Mouse (Mus musculus): Measurements from ENCODE around the gene Faim. TPM values are rescaled to one million over a fixed set of nuclear protein-coding genes. Genes with fewer than 3 reads are reported as not detected.

The Faim gene
- polyA plus RNA-seq, 1 experiment = 35.6 TPM

DNA sequence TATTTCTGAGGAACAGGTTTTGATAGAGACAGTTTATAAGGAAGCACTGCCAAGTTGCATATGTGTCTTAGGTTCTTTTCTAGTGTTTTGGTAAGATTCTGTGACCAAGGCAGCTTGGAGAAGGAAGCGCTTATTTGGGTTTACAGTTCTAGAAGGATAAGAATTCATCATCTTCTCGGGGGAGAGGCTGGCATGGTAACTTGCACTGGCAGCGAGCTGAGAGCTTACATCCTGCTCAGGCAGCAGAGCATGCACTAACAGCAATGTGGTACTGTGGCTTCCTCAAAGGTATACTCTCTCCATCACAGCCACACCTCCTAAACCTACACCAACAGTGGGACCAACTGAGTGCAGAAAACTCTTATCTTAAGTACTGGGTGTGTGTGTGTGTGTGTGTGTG, 30.6 kb downstream of the Faim start:
- TF ChIP-seq POLR2A (IDR thresholded peaks at IDR 0.05; ENCODE audit: borderline replicate concordance, extremely low read depth, insufficient read depth, insufficient read length, poor library complexity, severe bottlenecking) (no peak), CTCF (IDR thresholded peaks at IDR 0.05; ENCODE audit: borderline replicate concordance, extremely low read depth, insufficient read depth, insufficient read length) (no peak)
- no peak for DNase-seq (ENCODE audit: low read depth)

DNA sequence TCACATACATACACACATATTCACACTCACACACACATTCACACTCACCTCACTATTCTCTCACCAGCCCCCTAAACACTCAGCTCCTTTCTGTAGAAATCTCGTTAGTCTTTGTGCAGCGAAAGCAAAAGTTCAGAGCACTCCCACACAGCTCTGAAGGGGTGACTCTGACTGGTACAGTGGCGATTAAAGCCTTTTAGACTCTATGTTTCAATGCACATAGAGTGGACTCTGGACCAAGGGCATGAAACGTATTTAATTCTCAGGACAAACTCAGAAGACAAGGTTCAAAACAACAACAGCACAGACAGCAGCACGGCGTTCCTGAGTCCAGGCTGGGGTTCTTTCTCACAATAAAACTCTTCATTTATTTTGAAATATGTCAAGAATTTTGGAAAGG, 31.5 kb downstream of the Faim start:
- no peak for TF ChIP-seq POLR2A (IDR thresholded peaks at IDR 0.05; ENCODE audit: borderline replicate concordance, extremely low read depth, insufficient read depth, insufficient read length, poor library complexity, severe bottlenecking)
- DNase-seq (ENCODE audit: low read depth) = no peak

DNA sequence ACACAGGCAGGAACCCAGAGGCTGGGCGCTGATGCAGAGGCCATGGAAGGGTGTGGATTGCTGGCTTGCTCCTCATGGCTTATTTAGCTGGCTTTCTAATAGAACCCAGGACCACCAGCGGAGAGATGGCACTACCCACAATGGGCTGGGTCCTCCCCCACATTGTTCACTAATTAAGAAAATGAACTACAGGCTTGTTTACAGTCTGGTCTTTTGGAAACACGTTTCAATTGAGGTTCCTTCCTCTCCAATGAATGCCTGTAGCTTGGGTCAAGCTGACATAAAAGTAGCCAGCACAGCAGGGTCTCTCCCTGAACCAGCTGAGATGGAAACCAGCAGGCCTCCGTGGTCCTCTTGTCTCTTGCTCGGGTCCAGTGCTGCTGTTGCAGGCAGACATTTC, 35.0 kb downstream of the Faim start:
- no peak for TF ChIP-seq POLR2A (IDR thresholded peaks at IDR 0.05; ENCODE audit: borderline replicate concordance, extremely low read depth, insufficient read depth, insufficient read length, poor library complexity, severe bottlenecking)
- no peak for TF ChIP-seq CTCF (IDR thresholded peaks at IDR 0.05; ENCODE audit: borderline replicate concordance, extremely low read depth, insufficient read depth, insufficient read length)
- no peak for DNase-seq (ENCODE audit: low read depth)

DNA sequence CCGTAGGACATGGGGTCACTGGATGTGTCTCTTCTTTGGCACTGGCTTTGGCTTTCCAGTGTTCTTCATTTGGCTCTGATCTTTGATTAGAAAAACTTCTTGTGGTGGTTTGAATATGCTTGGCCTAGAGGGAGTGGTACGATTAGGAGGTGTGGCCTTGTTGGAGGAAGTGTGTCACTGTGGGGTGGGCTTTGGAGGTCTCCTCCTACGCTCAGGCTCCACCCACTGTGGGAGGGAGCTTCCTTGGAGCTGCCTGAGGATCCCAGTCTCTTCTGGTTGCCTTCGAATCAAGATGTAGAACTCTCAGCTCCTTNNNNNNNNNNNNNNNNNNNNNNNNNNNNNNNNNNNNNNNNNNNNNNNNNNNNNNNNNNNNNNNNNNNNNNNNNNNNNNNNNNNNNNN, 35.6 kb downstream of the Faim start:
- TF ChIP-seq POLR2A (IDR thresholded peaks at IDR 0.05; ENCODE audit: borderline replicate concordance, extremely low read depth, insufficient read depth, insufficient read length, poor library complexity, severe bottlenecking) (no peak), CTCF (IDR thresholded peaks at IDR 0.05; ENCODE audit: borderline replicate concordance, extremely low read depth, insufficient read depth, insufficient read length) (no peak)
- DNase-seq (ENCODE audit: low read depth) = no peak

DNA sequence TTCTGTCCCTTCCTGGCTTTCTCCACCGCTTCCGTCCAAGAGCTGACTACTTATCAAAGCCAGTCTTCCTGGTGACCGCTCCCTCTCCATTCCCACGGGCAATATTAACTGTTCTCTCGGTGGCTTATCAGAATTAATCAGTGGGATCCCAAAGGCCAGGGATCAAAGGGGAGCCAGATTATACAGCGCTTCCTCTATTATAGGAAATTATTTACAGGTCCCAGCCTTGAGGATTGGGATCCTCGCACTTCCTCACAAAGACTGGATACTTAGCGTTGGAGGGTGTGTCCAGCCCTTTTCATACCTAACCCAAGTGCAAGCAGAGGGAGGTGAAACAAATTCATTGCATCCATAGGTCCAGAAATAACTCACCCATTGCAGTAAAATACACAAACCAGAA, 45.9 kb downstream of the Faim start:
- no peak for TF ChIP-seq CTCF (IDR thresholded peaks at IDR 0.05; ENCODE audit: borderline replicate concordance, extremely low read depth, insufficient read depth, insufficient read length)
- no peak for TF ChIP-seq POLR2A (IDR thresholded peaks at IDR 0.05; ENCODE audit: borderline replicate concordance, extremely low read depth, insufficient read depth, insufficient read length, poor library complexity, severe bottlenecking)
- DNase-seq (ENCODE audit: low read depth) = no peak

DNA sequence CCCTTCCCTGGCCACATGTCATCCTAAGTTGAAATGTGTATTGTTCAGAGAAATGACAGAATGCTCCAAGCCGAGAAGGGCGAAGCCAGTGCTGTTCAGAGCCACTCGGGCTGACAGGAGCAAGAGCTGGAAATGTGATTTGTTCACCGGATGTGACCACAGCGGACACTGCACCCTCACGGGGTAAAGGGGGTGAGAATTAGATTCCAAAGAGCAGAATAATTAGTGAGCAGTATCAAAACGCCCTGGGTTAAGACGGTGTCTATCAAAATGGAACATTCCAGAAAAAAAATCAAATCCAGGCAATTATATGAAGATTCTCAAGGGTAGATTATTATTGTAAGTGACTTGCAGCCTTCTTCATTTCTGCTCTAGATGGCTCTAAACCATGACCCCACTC, 47.9 kb downstream of the Faim start:
- no peak for DNase-seq (ENCODE audit: low read depth)
- TF ChIP-seq POLR2A (IDR thresholded peaks at IDR 0.05; ENCODE audit: borderline replicate concordance, extremely low read depth, insufficient read depth, insufficient read length, poor library complexity, severe bottlenecking) = no peak
- TF ChIP-seq CTCF (IDR thresholded peaks at IDR 0.05; ENCODE audit: borderline replicate concordance, extremely low read depth, insufficient read depth, insufficient read length) = no peak

DNA sequence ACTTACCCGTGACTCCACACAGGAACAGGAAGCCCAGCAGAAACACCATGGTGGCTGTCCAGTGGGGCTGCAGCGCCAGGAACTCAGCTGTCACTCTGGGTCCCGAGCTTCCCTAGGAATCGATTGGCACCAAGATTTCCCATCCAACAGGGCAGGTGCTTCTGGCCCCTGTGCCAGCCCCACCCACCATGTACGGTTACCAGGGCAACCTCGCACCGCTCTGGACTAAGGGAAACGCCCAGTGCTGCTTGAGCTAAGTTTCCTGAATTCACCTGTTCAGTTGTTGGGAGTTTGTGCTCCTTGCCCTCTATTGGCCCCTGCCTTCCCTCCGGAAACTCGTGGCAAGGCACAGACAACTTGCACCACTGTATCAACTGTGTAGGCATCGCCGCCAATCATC, 49.4 kb downstream of the Faim start, which contains the start of gene Gm1123:
Gene Gm1123 (minus strand): TSS at position 141 of the 400 bp plus-strand sequence.
- TF ChIP-seq POLR2A (IDR thresholded peaks at IDR 0.05; ENCODE audit: borderline replicate concordance, extremely low read depth, insufficient read depth, insufficient read length, poor library complexity, severe bottlenecking) (no peak), CTCF (IDR thresholded peaks at IDR 0.05; ENCODE audit: borderline replicate concordance, extremely low read depth, insufficient read depth, insufficient read length) (no peak)

DNA sequence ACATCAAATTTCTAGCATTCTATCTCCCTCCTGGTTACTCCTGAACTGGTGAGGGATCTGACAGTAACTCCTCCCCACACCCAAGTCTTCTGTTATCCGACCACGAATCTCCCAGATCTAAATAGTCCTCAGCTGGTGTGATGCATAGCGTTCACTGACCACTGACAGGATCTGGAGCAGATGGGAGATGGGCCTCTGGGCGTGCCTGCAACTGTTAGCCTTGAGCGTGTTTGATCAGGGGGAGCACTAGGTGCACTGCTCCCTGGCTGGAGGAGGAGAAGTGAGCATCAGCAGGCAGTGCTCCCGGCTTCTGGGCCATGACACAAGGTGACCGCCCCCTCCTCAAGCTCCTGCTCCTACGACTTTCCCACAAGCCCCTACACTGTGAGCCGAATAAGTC, 55.8 kb downstream of the Faim start:
- TF ChIP-seq CTCF (IDR thresholded peaks at IDR 0.05; ENCODE audit: borderline replicate concordance, extremely low read depth, insufficient read depth, insufficient read length) (no peak), POLR2A (IDR thresholded peaks at IDR 0.05; ENCODE audit: borderline replicate concordance, extremely low read depth, insufficient read depth, insufficient read length, poor library complexity, severe bottlenecking) (no peak)
- DNase-seq (ENCODE audit: low read depth) = no peak

More for the DNA sequence above, 49.4 kb downstream of the Faim start, which contains the start of gene Gm1123:
- DNase-seq (ENCODE audit: low read depth) = no peak

DNA sequence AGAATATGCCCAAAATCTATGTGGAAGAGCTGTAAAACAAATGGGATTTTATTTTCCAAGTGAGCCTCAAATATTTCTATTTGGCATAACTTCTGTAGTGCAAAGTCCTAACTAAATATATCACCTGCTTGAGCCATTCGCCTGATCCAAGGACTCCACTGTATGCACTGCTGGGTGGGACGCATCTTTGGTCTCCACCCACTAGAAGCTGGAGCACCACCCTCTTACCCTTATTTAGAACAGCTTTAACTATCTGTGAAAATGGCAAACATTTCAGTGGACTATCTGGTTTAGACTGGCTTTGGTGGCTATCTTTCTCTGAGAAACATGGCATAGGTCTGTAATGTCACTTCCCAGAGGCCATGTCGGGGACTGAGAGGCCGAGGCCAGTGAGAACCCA, 56.5 kb downstream of the Faim start:
- no peak for DNase-seq (ENCODE audit: low read depth)
- TF ChIP-seq CTCF (IDR thresholded peaks at IDR 0.05; ENCODE audit: borderline replicate concordance, extremely low read depth, insufficient read depth, insufficient read length) (no peak), POLR2A (IDR thresholded peaks at IDR 0.05; ENCODE audit: borderline replicate concordance, extremely low read depth, insufficient read depth, insufficient read length, poor library complexity, severe bottlenecking) (no peak)

DNA sequence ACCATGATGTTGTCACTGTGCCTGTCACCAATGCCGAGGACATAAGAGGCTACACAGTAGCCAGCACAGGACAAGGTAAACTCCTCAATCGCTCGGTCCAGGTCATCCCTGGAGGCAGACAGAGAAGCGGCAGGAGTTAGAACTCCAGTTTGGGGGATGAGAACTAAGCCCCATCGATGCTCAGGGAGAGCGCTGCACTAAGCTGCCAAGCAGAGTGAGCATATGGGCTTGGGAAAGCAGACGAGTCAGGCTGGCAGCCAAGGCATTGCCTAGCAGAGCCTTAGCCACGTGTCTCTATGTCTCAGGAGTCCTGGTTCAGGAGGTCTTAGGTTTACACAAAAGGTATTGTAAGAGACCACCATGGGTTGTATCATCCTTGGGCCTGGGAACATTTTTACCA, 58.6 kb downstream of the Faim start:
- no peak for TF ChIP-seq CTCF (IDR thresholded peaks at IDR 0.05; ENCODE audit: borderline replicate concordance, extremely low read depth, insufficient read depth, insufficient read length)
- TF ChIP-seq POLR2A (IDR thresholded peaks at IDR 0.05; ENCODE audit: borderline replicate concordance, extremely low read depth, insufficient read depth, insufficient read length, poor library complexity, severe bottlenecking) = no peak
- peak; percentile 68 for DNase-seq (ENCODE audit: low read depth)

DNA sequence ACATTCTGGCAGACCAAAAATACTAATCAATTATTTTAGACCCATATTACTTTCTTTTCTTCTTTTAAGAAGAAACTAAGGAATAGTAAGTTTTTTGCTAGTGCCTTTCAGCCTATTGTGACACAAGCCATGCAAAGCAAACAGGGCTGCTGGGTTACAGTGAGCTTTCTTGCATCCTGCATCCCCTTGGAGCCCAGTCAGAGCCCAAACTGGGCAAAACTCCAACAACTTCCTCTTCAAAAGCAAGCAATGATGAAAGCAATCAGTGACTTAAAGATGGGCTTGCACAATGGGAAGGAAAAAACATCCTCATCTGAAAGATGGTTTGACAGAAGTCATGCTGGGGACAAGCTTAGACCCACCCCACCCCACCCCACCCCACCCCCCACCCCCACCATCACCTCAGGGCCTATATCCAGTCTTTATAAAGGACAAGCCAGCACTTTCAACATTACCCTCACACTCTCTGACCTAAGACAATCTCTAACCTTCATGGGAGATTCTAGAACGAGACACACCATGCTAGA, 62.6 kb downstream of the Faim start:
- no peak for TF ChIP-seq CTCF (IDR thresholded peaks at IDR 0.05; ENCODE audit: borderline replicate concordance, extremely low read depth, insufficient read depth, insufficient read length)
- no peak for TF ChIP-seq POLR2A (IDR thresholded peaks at IDR 0.05; ENCODE audit: borderline replicate concordance, extremely low read depth, insufficient read depth, insufficient read length, poor library complexity, severe bottlenecking)
- peak; percentile 82 for DNase-seq (ENCODE audit: low read depth)

DNA sequence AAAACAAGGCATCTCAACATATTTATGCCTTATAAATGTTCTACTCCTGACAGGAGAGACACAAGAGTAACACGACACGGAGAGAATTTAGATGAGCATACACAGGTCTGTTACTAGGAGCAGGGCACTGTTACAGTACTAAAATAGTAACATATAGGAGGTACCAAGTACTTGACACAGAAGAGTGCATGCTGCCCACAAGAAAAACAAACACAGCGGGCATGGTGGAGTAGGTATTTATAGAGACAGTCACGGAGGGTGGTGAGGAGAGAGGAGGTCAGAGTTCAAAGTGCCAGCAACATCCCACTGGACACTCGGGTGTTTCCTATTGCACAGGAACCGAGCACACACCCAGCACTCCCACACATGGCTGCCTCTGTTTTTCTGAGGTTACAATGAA, 63.6 kb downstream of the Faim start:
- TF ChIP-seq CTCF (IDR thresholded peaks at IDR 0.05; ENCODE audit: borderline replicate concordance, extremely low read depth, insufficient read depth, insufficient read length) = no peak
- TF ChIP-seq POLR2A (IDR thresholded peaks at IDR 0.05; ENCODE audit: borderline replicate concordance, extremely low read depth, insufficient read depth, insufficient read length, poor library complexity, severe bottlenecking) = no peak

More for the DNA sequence above, 63.6 kb downstream of the Faim start:
- no peak for DNase-seq (ENCODE audit: low read depth)

Other genes with a start within 250 kb of the Faim start
- gene Prr23a1, start 143.9 kb upstream of the Faim start, polyA plus RNA-seq (2012; rRNA removed) = 0.08 TPM in 1 of 2 replicates, not detected in the other
- gene Prr23a2, start 129.9 kb upstream of the Faim start, polyA plus RNA-seq (2012; rRNA removed) = not detected in 2 replicates
- not detected in 2 replicates for gene Prr23a3, start 121.6 kb upstream of the Faim start, polyA plus RNA-seq (2012; rRNA removed)
- not detected in 2 replicates for gene 7420426K07Rik, start 83.3 kb upstream of the Faim start, polyA plus RNA-seq (2012; rRNA removed)
- 0.24 and 0.74 TPM in 2 replicates for gene Foxl2, start 31.1 kb upstream of the Faim start, polyA plus RNA-seq (2012; rRNA removed)
- 0.04 and 0.08 TPM in 2 replicates for gene Gm1123, start 49.3 kb downstream of the Faim start, polyA plus RNA-seq (2012; rRNA removed)
- 7.5 and 8.6 TPM in 2 replicates for gene Pik3cb, start 154.2 kb downstream of the Faim start, polyA plus RNA-seq (2012; rRNA removed)